Mouse (Mus musculus) thymus, postnatal 10 days (tissue): ENCODE results near the gene Atp5d.

Source experiments
- DNase-seq, 2 experiments: peaks; one replicate each; pipeline ENCODE4 v3.0.0; 2021; ENCODE audit warnings: low spot score in 2 of 2

Atp5d gene

DNA sequence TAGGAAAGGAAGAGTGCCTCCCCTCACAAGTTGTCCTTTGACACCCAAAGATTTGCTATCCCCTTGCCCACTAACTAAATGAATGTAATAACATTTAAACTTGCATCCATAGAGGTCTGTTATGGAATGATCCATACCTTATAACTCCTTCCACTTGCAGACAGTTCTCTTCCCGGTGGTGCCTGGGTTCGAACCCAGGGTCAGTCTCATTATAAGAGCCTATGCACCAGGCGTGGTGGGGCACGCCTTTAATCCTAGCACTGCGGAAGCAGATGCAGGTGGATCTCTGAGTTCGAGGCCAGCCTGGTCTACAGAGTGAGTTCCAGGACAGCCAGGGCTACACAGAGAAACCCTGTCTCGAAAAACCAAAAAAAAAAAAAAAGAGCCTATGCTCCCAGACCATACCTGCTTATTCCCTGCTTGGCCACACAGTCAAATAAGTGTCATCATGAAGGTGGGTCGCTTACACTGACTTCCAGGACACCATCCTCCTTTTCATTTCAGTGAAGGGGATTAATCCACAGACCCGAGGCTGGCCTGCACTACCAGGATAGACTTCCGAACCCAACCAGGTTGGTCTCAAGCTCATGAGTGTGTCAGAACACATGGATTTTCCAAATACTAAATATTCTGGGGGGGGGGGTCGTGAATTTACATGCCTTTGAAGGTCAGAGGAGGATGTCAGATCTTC, 1.7 kb downstream of the Atp5d start:
- no peak for DNase-seq

GRCm38 (mm10) chr10:80140666-80141035, 2.2 kb downstream of the Atp5d start, which contains the start of gene Cbarp:
TSS of gene Cbarp (minus strand) at chr10:80140835.
- DNase-seq = no peak

DNA sequence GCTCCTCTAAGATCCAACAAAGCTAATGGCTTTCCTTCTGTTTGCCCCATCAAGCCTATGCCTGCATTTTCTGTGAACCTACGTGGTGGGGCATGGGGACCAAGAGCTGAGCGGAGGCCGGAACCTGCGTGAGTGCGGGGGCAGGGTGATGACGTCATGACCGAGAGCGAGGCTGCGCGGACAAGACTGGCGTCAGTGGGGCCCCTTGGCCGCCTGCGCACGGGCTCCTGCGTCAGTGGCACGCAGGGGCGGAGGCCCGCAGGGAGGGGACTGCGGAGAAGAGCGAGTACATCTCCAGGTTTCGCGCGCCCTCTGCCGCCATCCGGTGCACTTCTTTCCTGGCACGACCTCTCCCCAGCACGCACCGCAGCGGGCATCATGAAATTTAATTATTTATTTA, 2.8 kb downstream of the Atp5d start:
- peak; percentile 95 to 96 for DNase-seq

- peak; percentile 89 for DNase-seq
Observed at GRCm38 (mm10) chr10:80141786-80142529, 3.5 kb downstream of the Atp5d start.

GRCm38 (mm10) chr10:80142530-80142925, 4.1 kb downstream of the Atp5d start:
- no peak for DNase-seq

DNA sequence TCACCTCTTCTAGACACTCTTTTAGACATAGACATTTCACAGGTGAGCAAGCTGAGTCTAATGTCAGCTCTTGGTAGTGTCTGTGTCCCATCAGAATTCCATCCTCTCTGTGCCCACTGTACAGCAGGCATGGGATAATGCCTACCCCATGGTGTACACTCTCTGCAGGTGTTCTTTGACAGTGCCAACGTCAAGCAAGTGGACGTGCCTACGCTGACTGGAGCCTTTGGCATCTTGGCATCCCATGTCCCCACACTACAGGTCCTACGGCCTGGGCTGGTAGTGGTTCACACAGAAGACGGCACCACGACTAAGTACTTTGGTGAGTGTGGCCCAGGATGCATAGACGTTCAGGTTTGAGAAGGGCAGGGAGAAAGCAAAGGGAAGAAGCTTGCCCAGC, 5.2 kb downstream of the Atp5d start:
- DNase-seq = no peak

- DNase-seq = no peak
Observed at GRCm38 (mm10) chr10:80144159-80144558, 5.7 kb downstream of the Atp5d start.

- DNase-seq = peak; percentile 58 to 77
Observed at GRCm38 (mm10) chr10:80144864-80145838, 6.7 kb downstream of the Atp5d start.

- no peak for DNase-seq
Observed at GRCm38 (mm10) chr10:80145896-80146295, 7.5 kb downstream of the Atp5d start.

DNA sequence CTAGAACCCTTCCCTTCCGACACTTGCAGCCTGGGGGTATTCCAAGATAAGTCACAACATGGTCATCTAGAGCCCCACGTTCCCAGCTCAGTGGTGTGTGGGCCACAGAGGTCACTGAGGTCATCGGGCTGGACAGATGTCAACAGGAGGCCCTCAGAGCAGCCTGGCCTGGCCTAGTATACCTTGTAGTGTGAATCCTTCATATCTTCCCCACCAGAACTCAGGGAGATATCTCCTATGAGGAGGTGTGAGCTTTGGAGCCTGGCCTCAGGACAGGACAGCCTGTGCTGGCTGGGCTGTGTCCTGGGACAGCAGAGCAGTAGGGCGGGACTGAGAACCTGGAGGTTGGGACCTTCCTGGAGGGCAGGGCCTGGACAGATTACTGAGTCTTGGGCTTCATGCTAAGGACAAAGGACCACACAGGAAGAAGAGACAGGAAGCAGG, 8.2 kb downstream of the Atp5d start:
- DNase-seq = no peak

DNA sequence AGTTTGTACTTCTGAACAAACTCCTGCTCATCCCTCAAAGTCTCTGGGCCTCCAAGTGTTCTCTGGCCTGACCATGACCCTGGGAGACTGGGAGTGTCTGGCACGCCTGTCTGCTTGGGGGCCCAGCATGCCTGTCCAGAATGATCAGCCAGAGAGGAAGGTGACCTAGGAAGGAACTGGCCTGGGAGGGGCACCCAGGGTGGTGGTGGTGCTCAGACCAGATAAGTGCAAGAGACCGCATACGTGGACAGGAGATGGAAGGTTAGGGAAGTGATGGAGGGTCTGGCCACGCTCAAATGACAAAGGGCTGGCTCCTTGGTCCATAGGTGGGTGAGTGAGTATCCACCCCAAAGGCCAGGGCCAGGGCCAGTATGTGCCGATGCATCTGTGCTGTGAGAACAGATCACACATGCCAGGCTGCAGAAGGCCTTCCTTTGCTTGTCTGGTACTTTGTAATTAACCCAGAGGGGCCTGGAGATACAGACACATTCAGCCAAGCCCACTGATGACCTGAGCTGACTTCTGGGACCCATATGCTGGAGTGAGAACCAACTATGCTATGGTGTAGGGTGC, 8.8 kb downstream of the Atp5d start:
- DNase-seq = no peak

- peak; percentile 70 to 75 for DNase-seq
Observed at GRCm38 (mm10) chr10:80147719-80148601, 9.5 kb downstream of the Atp5d start, which contains the start of gene Midn. TSS of gene Midn (plus strand) at chr10:80148272.

DNA sequence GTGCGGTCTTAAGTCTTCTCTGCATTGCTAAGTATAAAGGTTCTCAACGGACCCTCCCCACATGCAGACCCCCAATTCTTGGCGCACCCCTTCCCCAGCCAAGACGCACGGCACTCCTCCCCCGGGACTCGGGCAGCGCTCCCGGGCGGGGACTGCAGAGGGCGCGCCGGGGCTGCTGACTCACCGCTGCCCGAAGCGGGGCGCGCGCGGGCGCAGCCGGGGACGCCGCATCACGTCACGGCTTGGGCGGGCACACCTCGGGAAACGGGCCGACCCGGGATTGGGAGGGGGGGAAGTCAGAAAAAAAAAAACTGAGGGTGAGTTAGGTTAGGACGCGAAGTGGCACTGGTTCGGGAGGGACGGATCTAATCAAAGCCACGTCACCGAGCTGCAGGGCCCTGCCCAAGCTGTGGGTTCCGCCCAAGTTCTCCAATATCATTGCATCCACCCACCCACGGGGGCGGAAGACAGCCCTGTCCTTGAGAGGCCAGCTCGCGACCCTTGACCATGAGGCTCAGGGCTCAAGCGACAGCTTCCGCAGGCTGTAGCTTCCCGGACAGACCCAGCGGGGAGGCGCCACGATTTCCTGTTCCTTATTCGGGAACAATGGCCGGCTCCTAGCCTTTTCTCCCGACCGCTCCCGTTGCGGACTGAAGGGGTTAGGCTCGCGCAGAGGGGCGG, 10.3 kb downstream of the Atp5d start:
- peak; percentile 91 to 97 for DNase-seq

DNA sequence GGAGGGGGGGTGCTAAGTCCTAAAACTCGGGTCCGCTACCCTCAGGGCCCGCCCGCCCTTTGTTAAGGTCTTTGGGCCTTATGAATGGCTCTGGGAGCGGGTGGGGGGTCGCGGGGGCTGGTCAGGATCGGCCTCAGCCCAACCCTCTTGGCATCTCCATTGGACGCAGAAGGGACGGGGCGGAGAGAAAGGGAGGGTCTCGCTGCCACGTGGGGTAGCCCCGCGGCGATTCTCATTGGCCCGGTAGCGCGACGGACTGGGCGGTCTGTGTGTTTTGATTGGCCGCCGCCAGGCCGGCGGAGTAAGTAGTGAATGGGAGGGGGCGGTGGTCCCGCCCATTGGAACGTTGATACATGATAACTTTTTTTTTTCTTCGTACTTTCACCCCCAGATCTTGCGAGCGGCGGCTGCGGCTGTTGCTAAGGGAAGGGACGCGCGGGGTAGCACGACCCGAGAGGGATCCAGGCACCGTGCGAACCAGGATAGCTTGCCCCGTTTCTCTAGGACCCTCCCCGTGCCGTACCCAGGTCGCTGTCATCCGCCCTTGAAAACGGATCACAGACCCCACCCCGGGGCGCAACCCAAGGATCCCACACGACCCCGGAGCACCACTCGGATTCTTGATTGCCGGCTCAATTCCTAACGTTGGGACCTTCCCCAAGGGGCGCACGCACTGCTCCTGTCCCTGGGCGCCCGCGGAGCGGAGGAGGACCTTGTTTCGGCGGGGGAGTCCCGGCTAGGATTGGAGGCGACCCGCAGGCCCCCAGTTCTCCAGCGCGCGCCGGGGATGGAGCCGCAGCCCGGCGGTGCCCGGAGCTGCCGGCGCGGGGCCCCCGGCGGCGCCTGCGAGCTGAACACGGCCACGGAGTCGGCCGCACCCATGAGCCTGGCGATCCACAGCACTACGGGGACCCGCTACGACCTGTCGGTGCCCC, 11.1 kb downstream of the Atp5d start:
- DNase-seq = peak; percentile 96 to 98

- DNase-seq = peak; percentile 81 to 85
Observed at GRCm38 (mm10) chr10:80150226-80151210, 12.1 kb downstream of the Atp5d start.

DNA sequence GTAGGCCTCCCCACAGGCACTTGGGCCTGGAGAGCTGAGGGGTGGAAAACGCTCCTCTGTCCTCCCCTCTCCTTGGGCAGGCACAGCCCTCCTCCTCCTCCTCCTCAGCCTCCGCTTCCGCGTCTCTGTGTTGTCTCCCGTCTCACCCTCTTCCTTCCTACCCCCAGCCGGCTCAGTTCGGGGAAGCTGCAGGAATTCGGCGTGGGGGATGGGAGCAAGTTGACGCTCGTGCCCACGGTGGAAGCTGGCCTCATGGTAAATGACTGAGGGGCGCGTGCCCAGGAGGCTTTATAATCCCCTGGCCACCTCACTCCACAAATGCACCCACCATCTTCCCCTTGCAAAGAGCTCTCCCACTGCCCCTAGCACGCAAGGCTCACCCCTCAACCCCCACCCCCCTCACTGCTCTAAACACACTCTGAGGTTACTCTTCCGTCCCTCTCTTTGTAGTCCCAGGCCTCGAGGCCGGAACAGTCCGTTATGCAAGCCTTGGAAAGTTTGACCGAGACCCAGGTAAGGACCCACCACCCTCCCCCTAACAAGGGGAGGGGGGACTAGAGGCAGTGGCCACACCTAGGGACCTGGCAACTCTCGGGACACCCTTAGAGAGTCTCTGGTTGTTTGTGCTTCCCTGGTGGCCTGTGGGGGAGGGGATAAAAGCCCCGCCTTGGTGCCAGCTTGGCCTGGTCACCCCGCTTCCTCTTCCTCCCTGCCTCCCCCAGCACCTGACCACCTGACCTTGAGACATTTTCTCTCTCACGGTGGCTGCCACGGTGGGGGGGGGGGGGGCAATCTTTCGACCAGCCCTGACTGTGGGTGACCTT, 13.0 kb downstream of the Atp5d start:
- peak in 1 of 2 experiments; percentile 66 for DNase-seq
